Mouse (Mus musculus) forebrain, postnatal 0 days (tissue): ENCODE data around the gene Olfr901. TPM values are rescaled to one million over a fixed set of nuclear protein-coding genes. Genes with fewer than 3 reads are reported as not detected.
"Not testable (repeated sequence)": the region's sequence is repeated elsewhere in the genome, so short reads cannot be mapped to it uniquely, and the experiment has no call there.

ENCODE experiments used
- ATAC-seq: fragments of 200-750 bp; cut with Nextera tagmentation; 2 replicates; pipeline ENCODE4 v1.8.0; 2017; ENCODE audit warnings: mild to moderate bottlenecking, moderate library complexity
- DNase-seq: peaks from one replicate; pipeline ENCODE4 v3.0.0-alpha.2; 2015
- H3K27ac ChIP-seq: fragments of 300-500 bp; sonication (generic); 2 replicates; pipeline ENCODE4 v1.5.1; 2014; ENCODE audit warnings: low read depth, mild to moderate bottlenecking, antibody characterized with exemption, low read length, moderate library complexity, mixed read lengths
- H3K27me3 ChIP-seq: fragments of 300-500 bp; sonication (generic); 2 replicates; pipeline ENCODE4 v1.6.1; 2014; ENCODE audit warnings: mild to moderate bottlenecking, low read length, mixed read lengths; ENCODE audit not compliant: insufficient read depth
- H3K36me3 ChIP-seq: fragments of 300-500 bp; sonication (generic); 2 replicates; pipeline ENCODE4 v1.6.1; 2014; ENCODE audit warnings: mild to moderate bottlenecking, moderate library complexity; ENCODE audit not compliant: insufficient read depth
- H3K4me1 ChIP-seq: fragments of 300-500 bp; sonication (generic); 2 replicates; pipeline ENCODE4 v1.6.1; 2014; ENCODE audit warnings: antibody characterized with exemption; ENCODE audit not compliant: insufficient read depth
- H3K4me2 ChIP-seq: fragments of 300-500 bp; sonication (generic); 2 replicates; pipeline ENCODE4 v1.6.1; 2014; ENCODE audit warnings: low read depth, mild to moderate bottlenecking, moderate library complexity
- H3K4me3 ChIP-seq: fragments of 300-500 bp; sonication (generic); 2 replicates; pipeline ENCODE4 v1.5.1; 2014; ENCODE audit warnings: low read depth, low read length, mixed read lengths
- H3K9ac ChIP-seq: fragments of 300-500 bp; sonication (generic); 2 replicates; pipeline ENCODE4 v1.6.1; 2014; ENCODE audit warnings: mild to moderate bottlenecking
- H3K9me3 ChIP-seq: fragments of 300-500 bp; sonication (generic); 2 replicates; pipeline ENCODE4 v1.6.1; 2016; ENCODE audit warnings: low read length
- CTCF ChIP-seq: sonication (generic); IDR thresholded peaks from 2 replicates; pipeline ENCODE4 v1.5.1; 2016; ENCODE audit warnings: antibody characterized with exemption, control low read depth, low read depth
- WGBS: fragments of 180-500 bp; shearing (Covaris S2); extraction: QIAGEN DNeasy Blood & Tissue Kit; methylation state at CpG from one replicate; pipeline ENCODE4 v1.1.7; 2014; 5-methylcytosine and 5-hydroxymethylcytosine counted together
- polyA plus RNA-seq: library from polyadenylated mRNA; unstranded; fragments of >200 nt; fragmentation: Nextera tagmentation; extraction: Ambion mirVana; gene quantifications from 2 replicates; pipeline ENCODE4 v1.2.1, GENCODE M21; 2015
- total RNA-seq: library from RNA; depleted of rRNA; stranded (reverse); fragments of >200 nt; gene quantifications from 2 replicates; pipeline ENCODE4 v1.2.3, GENCODE M21; 2014; rRNA removed

Gene Olfr901
- not detected in 2 replicates for total RNA-seq
- not detected in 2 replicates for polyA plus RNA-seq

- DNase-seq (no peak), ATAC-seq (no peak)
- H3K4me2 ChIP-seq, result no peak within 1 kb of the TSS
- H3K4me1 ChIP-seq, result no peaks in the 10 kb centered on the region
- no peaks in the 10 kb centered on the region for H3K27me3 ChIP-seq
- H3K9me3 ChIP-seq, result no peaks in the 10 kb centered on the region
- H3K4me3 ChIP-seq, result no peak within 1 kb of the TSS
- H3K36me3 ChIP-seq, result no peaks in the 10 kb centered on the region
- no peak for TF ChIP-seq CTCF
- no peak within 1 kb of the TSS for H3K27ac ChIP-seq
- H3K9ac ChIP-seq, result no peak within 1 kb of the TSS
- WGBS, result 92% methylated on average over 1 of the region's 1 CpGs
Observed at GRCm38 (mm10) chr9:38429155-38429554, at the start of gene Olfr901. Gene Olfr901 (plus strand): TSS chr9:38429455.

GRCm38 (mm10) chr9:38401398-38401797, 27.9 kb upstream of the Olfr901 start, which contains the start of gene Olfr147:
Gene Olfr147 (plus strand): TSS chr9:38401698.
- ATAC-seq (no peak), DNase-seq (no peak)
- no peaks in the 10 kb centered on the region for H3K9me3 ChIP-seq
- no peak within 1 kb of the TSS for H3K4me2 ChIP-seq
- H3K27ac ChIP-seq, result no peak within 1 kb of the TSS
- no peak within 1 kb of the TSS for H3K9ac ChIP-seq
- no peak for TF ChIP-seq CTCF
- no peaks in the 10 kb centered on the region for H3K4me1 ChIP-seq
- H3K36me3 ChIP-seq, result no peaks in the 10 kb centered on the region
- H3K4me3 ChIP-seq, result no peak within 1 kb of the TSS
- WGBS, result 85% methylated on average over 1 of the region's 1 CpGs
- no peaks in the 10 kb centered on the region for H3K27me3 ChIP-seq

- not testable (repeated sequence) for ATAC-seq
- 86% methylated on average over 3 of the region's 3 CpGs for WGBS
Observed at GRCm38 (mm10) chr9:38407502-38407901, 21.8 kb upstream of the Olfr901 start.

GRCm38 (mm10) chr9:38413502-38413901, 15.8 kb upstream of the Olfr901 start:
- H3K4me2 ChIP-seq, H3K4me3 ChIP-seq, ATAC-seq, H3K36me3 ChIP-seq, H3K9ac ChIP-seq, H3K4me1 ChIP-seq, H3K27ac ChIP-seq, H3K9me3 ChIP-seq, H3K27me3 ChIP-seq, DNase-seq: not testable (repeated sequence)
- WGBS, result 95% methylated on average over 14 of the region's 14 CpGs

More at GRCm38 (mm10) chr9:38407502-38407901, 21.8 kb upstream of the Olfr901 start:
- H3K27me3 ChIP-seq, H3K9me3 ChIP-seq, H3K9ac ChIP-seq, H3K36me3 ChIP-seq, H3K4me3 ChIP-seq, H3K27ac ChIP-seq, H3K4me1 ChIP-seq, H3K4me2 ChIP-seq, DNase-seq: not testable (repeated sequence)

GRCm38 (mm10) chr9:38423801-38424200, 5.5 kb upstream of the Olfr901 start:
- TF ChIP-seq CTCF, result no peak

GRCm38 (mm10) chr9:38427026-38427425, 2.2 kb upstream of the Olfr901 start:
- H3K9ac ChIP-seq, result no peak overlapping the region
- H3K9me3 ChIP-seq, result no peaks in the 10 kb centered on the region
- H3K36me3 ChIP-seq, result no peaks in the 10 kb centered on the region
- TF ChIP-seq CTCF, result no peak
- no peak for ATAC-seq
- no peak overlapping the region for H3K27ac ChIP-seq
- H3K4me2 ChIP-seq, result no peak overlapping the region
- no peaks in the 10 kb centered on the region for H3K27me3 ChIP-seq
- no peaks in the 10 kb centered on the region for H3K4me1 ChIP-seq
- DNase-seq, result no peak
- WGBS, result 61% methylated on average over 1 of the region's 1 CpGs
- no peak overlapping the region for H3K4me3 ChIP-seq

More at GRCm38 (mm10) chr9:38423801-38424200, 5.5 kb upstream of the Olfr901 start:
- no peak for ATAC-seq
- Histone ChIP-seq H3K4me2 (no peak overlapping the region), H3K4me3 (no peak overlapping the region), H3K27ac (no peak overlapping the region), H3K4me1 (no peaks in the 10 kb centered on the region), H3K9ac (no peak overlapping the region), H3K9me3 (no peaks in the 10 kb centered on the region), H3K36me3 (no peaks in the 10 kb centered on the region), H3K27me3 (no peaks in the 10 kb centered on the region)
- DNase-seq, result no peak

- no peak for TF ChIP-seq CTCF
- Histone ChIP-seq H3K4me3 (no peak within 1 kb of the TSS), H3K4me1 (no peaks in the 10 kb centered on the region), H3K9me3 (no peaks in the 10 kb centered on the region), H3K27ac (no peak within 1 kb of the TSS), H3K27me3 (no peaks in the 10 kb centered on the region), H3K9ac (no peak within 1 kb of the TSS), H3K4me2 (no peak within 1 kb of the TSS), H3K36me3 (no peaks in the 10 kb centered on the region)
- ATAC-seq (no peak), DNase-seq (no peak)
- 92% methylated on average over 5 of the region's 5 CpGs for WGBS
Observed at GRCm38 (mm10) chr9:38447352-38447751, 18.1 kb downstream of the Olfr901 start, which contains the start of gene Olfr902. Gene Olfr902 (plus strand): TSS chr9:38447652.

- Histone ChIP-seq H3K27ac (no peak within 1 kb of the TSS), H3K9me3 (no peaks in the 10 kb centered on the region), H3K9ac (no peak within 1 kb of the TSS), H3K36me3 (no peaks in the 10 kb centered on the region), H3K4me2 (no peak within 1 kb of the TSS), H3K4me1 (no peaks in the 10 kb centered on the region), H3K4me3 (no peak within 1 kb of the TSS), H3K27me3 (no peaks in the 10 kb centered on the region)
- DNase-seq (no peak), ATAC-seq (no peak)
- no peak for TF ChIP-seq CTCF
Observed at GRCm38 (mm10) chr9:38462844-38463243, 33.6 kb downstream of the Olfr901 start, which contains the start of gene Olfr904. Gene Olfr904 (plus strand): TSS chr9:38463144.
